Mouse (Mus musculus): ENCODE measurements around the gene Rbfox3. TPM values are rescaled to one million over a fixed set of nuclear protein-coding genes. Genes with fewer than 3 reads are reported as not detected.
A peak's percentile ranks its signal among the peaks of the same experiment; 100 is the strongest.

The Rbfox3 gene
- polyA plus RNA-seq, 1 experiment from 2014 or later = 69.3 TPM

- Histone ChIP-seq H3K9ac (no peak overlapping the region), H3K27me3 (ENCODE audit: control insufficient read depth, insufficient read depth, low read length) (no peaks in the 10 kb centered on the region), H3K36me3 (replicated peaks; ENCODE audit: control insufficient read depth, insufficient read depth) (no peaks in the 10 kb centered on the region), H3K27ac (0 out of 2 replicates have a peak overlapping the region, but pooled peaks have one; percentile 20), H3K4me1 (replicated peaks; ENCODE audit: control insufficient read depth, insufficient read depth, low read length) (peaks cover 44% of the 10 kb centered on the region), H3K9me3 (ENCODE audit: control insufficient read depth, low read length) (no peaks in the 10 kb centered on the region), H3K4me3 (replicated peaks; ENCODE audit: low read length) (no peak overlapping the region), H3K4me2 (replicated peaks) (no peak overlapping the region)
- WGBS = 87% methylated on average over 8 of the region's 8 CpGs
- ATAC-seq (ENCODE audit: low FRiP score) = no peak
- DNase-seq (ENCODE audit: low spot score) = no peak
Observed at GRCm38 (mm10) chr11:118690262-118690661, 221.1 kb downstream of the Rbfox3 start.

- no peaks in the 10 kb centered on the region for H3K36me3 ChIP-seq (replicated peaks; ENCODE audit: control insufficient read depth, insufficient read depth)
- WGBS = 6% methylated on average over 16 of the region's 16 CpGs
- H3K4me1 ChIP-seq (replicated peaks; ENCODE audit: control insufficient read depth, insufficient read depth, low read length) = peaks cover 55% of the 10 kb centered on the region
- no peak overlapping the region for H3K9ac ChIP-seq
- DNase-seq (ENCODE audit: low spot score) = peak; percentile 66
- no peak overlapping the region for H3K4me2 ChIP-seq (replicated peaks)
- no peaks in the 10 kb centered on the region for H3K9me3 ChIP-seq (ENCODE audit: control insufficient read depth, low read length)
- peak; percentile 55; the same call in 1 of the 2 replicates for ATAC-seq (ENCODE audit: low FRiP score)
- no peak overlapping the region for H3K4me3 ChIP-seq (replicated peaks; ENCODE audit: low read length)
- H3K27me3 ChIP-seq (ENCODE audit: control insufficient read depth, insufficient read depth, low read length) = no peaks in the 10 kb centered on the region
- H3K27ac ChIP-seq = peak overlapping the region; percentile 67
Observed at GRCm38 (mm10) chr11:118685397-118685796, 226.0 kb downstream of the Rbfox3 start.

- DNase-seq (ENCODE audit: low spot score) (no peak), ATAC-seq (ENCODE audit: low FRiP score) (no peak)
- H3K4me1 ChIP-seq (replicated peaks; ENCODE audit: control insufficient read depth, insufficient read depth, low read length) = peaks cover 56% of the 10 kb centered on the region
- WGBS = 72% methylated on average over 4 of the region's 4 CpGs
- no peak overlapping the region for H3K9ac ChIP-seq
- H3K36me3 ChIP-seq (replicated peaks; ENCODE audit: control insufficient read depth, insufficient read depth) = no peaks in the 10 kb centered on the region
- H3K4me3 ChIP-seq (replicated peaks; ENCODE audit: low read length) = no peak overlapping the region
- H3K4me2 ChIP-seq (replicated peaks) = no peak overlapping the region
- H3K27me3 ChIP-seq (ENCODE audit: control insufficient read depth, insufficient read depth, low read length) = no peaks in the 10 kb centered on the region
- H3K27ac ChIP-seq = peak overlapping the region; percentile 67; the same call in 1 of the 2 replicates
- H3K9me3 ChIP-seq (ENCODE audit: control insufficient read depth, low read length) = no peaks in the 10 kb centered on the region
Observed at GRCm38 (mm10) chr11:118684665-118685064, 226.7 kb downstream of the Rbfox3 start.

- peak overlapping the region; percentile 9 for H3K27ac ChIP-seq
- ATAC-seq (ENCODE audit: low FRiP score) (no peak), DNase-seq (ENCODE audit: low spot score) (no peak)
- H3K27me3 ChIP-seq (ENCODE audit: control insufficient read depth, insufficient read depth, low read length) = no peaks in the 10 kb centered on the region
- H3K9ac ChIP-seq = no peak overlapping the region
- no peaks in the 10 kb centered on the region for H3K9me3 ChIP-seq (ENCODE audit: control insufficient read depth, low read length)
- no peak overlapping the region for H3K4me3 ChIP-seq (replicated peaks; ENCODE audit: low read length)
- H3K4me2 ChIP-seq (replicated peaks) = no peak overlapping the region
- no peaks in the 10 kb centered on the region for H3K36me3 ChIP-seq (replicated peaks; ENCODE audit: control insufficient read depth, insufficient read depth)
- peaks cover 58% of the 10 kb centered on the region for H3K4me1 ChIP-seq (replicated peaks; ENCODE audit: control insufficient read depth, insufficient read depth, low read length)
- WGBS = 75% methylated on average over 10 of the region's 10 CpGs
Observed at GRCm38 (mm10) chr11:118680699-118681098, 230.7 kb downstream of the Rbfox3 start.

GRCm38 (mm10) chr11:118679736-118680410 is 231.5 kb downstream of the Rbfox3 start:
- Histone ChIP-seq H3K36me3 (replicated peaks; ENCODE audit: control insufficient read depth, insufficient read depth) (no peaks in the 10 kb centered on the region), H3K4me1 (replicated peaks; ENCODE audit: control insufficient read depth, insufficient read depth, low read length) (peaks cover 50% of the 10 kb centered on the region), H3K27me3 (ENCODE audit: control insufficient read depth, insufficient read depth, low read length) (no peaks in the 10 kb centered on the region), H3K9ac (no peak overlapping the region), H3K9me3 (ENCODE audit: control insufficient read depth, low read length) (no peaks in the 10 kb centered on the region), H3K4me2 (replicated peaks) (no peak overlapping the region), H3K27ac (no peak overlapping the region; the same call in 1 of the 2 replicates), H3K4me3 (replicated peaks; ENCODE audit: low read length) (no peak overlapping the region)
- WGBS = 66% methylated on average over 24 of the region's 24 CpGs
- no peak for DNase-seq (ENCODE audit: low spot score)
- no peak for ATAC-seq (ENCODE audit: low FRiP score)

- Histone ChIP-seq H3K4me3 (replicated peaks; ENCODE audit: low read length) (no peak overlapping the region), H3K36me3 (replicated peaks; ENCODE audit: control insufficient read depth, insufficient read depth) (no peaks in the 10 kb centered on the region), H3K27ac (peak overlapping the region; percentile 41; the same call in 1 of the 2 replicates), H3K4me1 (replicated peaks; ENCODE audit: control insufficient read depth, insufficient read depth, low read length) (peaks cover 44% of the 10 kb centered on the region), H3K27me3 (ENCODE audit: control insufficient read depth, insufficient read depth, low read length) (no peaks in the 10 kb centered on the region), H3K4me2 (replicated peaks) (no peak overlapping the region), H3K9me3 (ENCODE audit: control insufficient read depth, low read length) (no peaks in the 10 kb centered on the region), H3K9ac (no peak overlapping the region)
- peak; percentile 70; the same call in 1 of the 2 replicates for ATAC-seq (ENCODE audit: low FRiP score)
- WGBS = 16% methylated on average over 20 of the region's 20 CpGs
- DNase-seq (ENCODE audit: low spot score) = no peak
Observed at GRCm38 (mm10) chr11:118678515-118679104, 232.8 kb downstream of the Rbfox3 start.

- Histone ChIP-seq H3K4me1 (replicated peaks; ENCODE audit: control insufficient read depth, insufficient read depth, low read length) (peaks cover 44% of the 10 kb centered on the region), H3K9me3 (ENCODE audit: control insufficient read depth, low read length) (no peaks in the 10 kb centered on the region), H3K27me3 (ENCODE audit: control insufficient read depth, insufficient read depth, low read length) (no peaks in the 10 kb centered on the region), H3K4me2 (replicated peaks) (no peak overlapping the region), H3K4me3 (replicated peaks; ENCODE audit: low read length) (no peak overlapping the region), H3K27ac (no peak overlapping the region), H3K36me3 (replicated peaks; ENCODE audit: control insufficient read depth, insufficient read depth) (no peaks in the 10 kb centered on the region), H3K9ac (no peak overlapping the region)
- ATAC-seq (ENCODE audit: low FRiP score) = no peak
- DNase-seq (ENCODE audit: low spot score) = no peak
- 58% methylated on average over 8 of the region's 8 CpGs for WGBS
Observed at GRCm38 (mm10) chr11:118677277-118677676, 234.1 kb downstream of the Rbfox3 start.

- H3K4me1 ChIP-seq (replicated peaks; ENCODE audit: control insufficient read depth, insufficient read depth, low read length) = peaks cover 40% of the 10 kb centered on the region
- no peaks in the 10 kb centered on the region for H3K27me3 ChIP-seq (ENCODE audit: control insufficient read depth, insufficient read depth, low read length)
- no peak for DNase-seq (ENCODE audit: low spot score)
- no peak overlapping the region for H3K4me2 ChIP-seq (replicated peaks)
- no peak for ATAC-seq (ENCODE audit: low FRiP score)
- no peak overlapping the region for H3K9ac ChIP-seq
- no peak overlapping the region for H3K4me3 ChIP-seq (replicated peaks; ENCODE audit: low read length)
- WGBS = 81% methylated on average over 7 of the region's 7 CpGs
- no peaks in the 10 kb centered on the region for H3K9me3 ChIP-seq (ENCODE audit: control insufficient read depth, low read length)
- no peak overlapping the region for H3K27ac ChIP-seq
- no peaks in the 10 kb centered on the region for H3K36me3 ChIP-seq (replicated peaks; ENCODE audit: control insufficient read depth, insufficient read depth)
Observed at GRCm38 (mm10) chr11:118676364-118676763, 235.0 kb downstream of the Rbfox3 start.

GRCm38 (mm10) chr11:118671958-118672357 is 239.4 kb downstream of the Rbfox3 start:
- DNase-seq (ENCODE audit: low spot score) (no peak), ATAC-seq (ENCODE audit: low FRiP score) (no peak)
- no peak overlapping the region for H3K27ac ChIP-seq
- WGBS = 81% methylated on average over 6 of the region's 6 CpGs
- H3K27me3 ChIP-seq (ENCODE audit: control insufficient read depth, insufficient read depth, low read length) = no peaks in the 10 kb centered on the region
- no peaks in the 10 kb centered on the region for H3K36me3 ChIP-seq (replicated peaks; ENCODE audit: control insufficient read depth, insufficient read depth)
- no peak overlapping the region for H3K9ac ChIP-seq
- H3K4me1 ChIP-seq (replicated peaks; ENCODE audit: control insufficient read depth, insufficient read depth, low read length) = peaks cover 29% of the 10 kb centered on the region
- no peak overlapping the region for H3K4me3 ChIP-seq (replicated peaks; ENCODE audit: low read length)
- no peak overlapping the region for H3K4me2 ChIP-seq (replicated peaks)
- H3K9me3 ChIP-seq (ENCODE audit: control insufficient read depth, low read length) = no peaks in the 10 kb centered on the region

Measured in hindbrain, embryonic 14.5 days (tissue).